Mouse (Mus musculus): ENCODE data around the gene Shisa8. TPM values are rescaled to one million over a fixed set of nuclear protein-coding genes. Genes with fewer than 3 reads are reported as not detected.

Gene Shisa8
- polyA plus RNA-seq, 1 experiment = 3.2 TPM

DNA sequence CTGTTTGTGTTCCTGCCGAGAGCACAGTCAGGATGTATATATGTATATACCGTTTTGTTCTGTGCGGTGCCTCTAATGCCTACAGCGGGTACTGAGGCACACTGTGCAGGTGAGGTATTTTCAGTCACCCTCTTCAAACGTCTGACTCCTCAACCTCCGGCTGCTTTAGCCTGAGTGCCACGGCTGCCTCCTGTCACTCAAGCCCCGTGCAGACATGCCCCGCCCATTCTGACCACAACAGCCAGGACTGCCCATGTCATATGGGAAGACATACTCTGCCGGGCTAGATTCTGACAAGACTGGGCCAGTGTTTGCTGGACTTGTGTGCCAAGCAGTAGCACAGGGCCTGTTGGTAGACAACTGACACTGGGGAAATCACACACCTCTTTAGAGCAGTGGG is 23.0 kb upstream of the Shisa8 start:
- DNase-seq (ENCODE audit: low read depth) = no peak
- TF ChIP-seq CTCF (IDR thresholded peaks at IDR 0.05; ENCODE audit: borderline replicate concordance, extremely low read depth, insufficient read depth, insufficient read length) (no peak), POLR2A (IDR thresholded peaks at IDR 0.05; ENCODE audit: borderline replicate concordance, extremely low read depth, insufficient read depth, insufficient read length, poor library complexity, severe bottlenecking) (no peak)

DNA sequence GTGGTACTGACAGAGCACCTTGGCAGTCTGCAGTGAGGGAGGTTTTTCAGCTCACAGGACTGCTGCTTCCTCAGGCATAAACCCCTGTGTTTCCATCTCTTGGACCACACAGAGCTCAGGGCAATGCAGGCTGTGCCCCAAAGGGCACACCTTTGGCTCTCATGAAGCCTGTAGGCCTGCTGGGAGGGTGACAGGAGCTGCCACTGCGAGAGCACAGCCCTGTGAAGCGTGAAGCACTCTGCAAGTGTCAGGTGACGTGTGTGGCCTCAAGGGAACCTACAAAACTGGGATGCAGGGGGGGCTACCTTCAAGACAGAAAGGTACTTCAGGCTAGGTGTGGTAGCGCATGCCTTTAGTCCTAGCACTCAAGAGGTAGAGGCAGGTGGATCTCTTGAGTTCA is 20.0 kb upstream of the Shisa8 start:
- TF ChIP-seq POLR2A (IDR thresholded peaks at IDR 0.05; ENCODE audit: borderline replicate concordance, extremely low read depth, insufficient read depth, insufficient read length, poor library complexity, severe bottlenecking) = no peak
- TF ChIP-seq CTCF (IDR thresholded peaks at IDR 0.05; ENCODE audit: borderline replicate concordance, extremely low read depth, insufficient read depth, insufficient read length) = no peak
- no peak for DNase-seq (ENCODE audit: low read depth)

DNA sequence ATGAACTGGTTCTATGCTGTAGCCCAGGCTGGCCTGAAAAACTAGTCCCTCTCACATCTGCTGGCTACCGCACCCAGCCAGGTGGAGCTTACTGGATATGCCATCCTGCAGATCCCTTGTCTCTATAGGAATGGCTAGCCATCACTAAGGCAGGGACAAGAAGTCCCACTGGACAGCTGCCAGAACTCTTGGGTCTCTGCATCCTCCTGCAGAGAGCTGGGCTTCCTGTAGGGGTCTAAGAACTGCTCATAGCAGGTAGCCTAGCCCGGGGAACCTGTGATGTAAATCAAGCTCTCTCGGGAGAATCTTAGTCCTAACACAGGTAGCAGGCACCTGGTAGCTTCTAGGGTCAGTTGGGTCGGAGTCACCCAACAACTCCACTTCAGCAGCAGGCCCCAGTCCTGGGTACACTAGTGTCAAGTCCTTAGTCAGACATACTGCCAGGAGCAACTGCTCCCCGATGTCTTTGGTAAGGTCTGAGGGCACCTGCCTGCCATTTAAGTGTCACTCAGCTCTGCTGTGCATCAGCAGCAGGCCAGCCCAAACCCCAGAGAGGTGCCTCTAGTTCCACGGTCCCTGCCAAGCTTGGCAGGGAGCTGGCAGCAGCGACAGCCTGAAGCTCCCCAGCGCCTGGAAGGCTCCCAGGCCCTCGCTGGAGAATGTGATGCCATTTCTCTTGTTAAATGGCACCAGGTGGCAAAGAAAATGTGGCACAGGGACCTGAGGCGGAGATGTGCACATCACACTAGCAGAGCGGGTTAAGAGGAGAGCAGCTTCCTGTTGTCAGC is 19.2 kb upstream of the Shisa8 start:
- DNase-seq (ENCODE audit: low read depth) = peak; percentile 81
- TF ChIP-seq POLR2A (IDR thresholded peaks at IDR 0.05; ENCODE audit: borderline replicate concordance, extremely low read depth, insufficient read depth, insufficient read length, poor library complexity, severe bottlenecking) (no peak), CTCF (IDR thresholded peaks at IDR 0.05; ENCODE audit: borderline replicate concordance, extremely low read depth, insufficient read depth, insufficient read length) (no peak)

DNA sequence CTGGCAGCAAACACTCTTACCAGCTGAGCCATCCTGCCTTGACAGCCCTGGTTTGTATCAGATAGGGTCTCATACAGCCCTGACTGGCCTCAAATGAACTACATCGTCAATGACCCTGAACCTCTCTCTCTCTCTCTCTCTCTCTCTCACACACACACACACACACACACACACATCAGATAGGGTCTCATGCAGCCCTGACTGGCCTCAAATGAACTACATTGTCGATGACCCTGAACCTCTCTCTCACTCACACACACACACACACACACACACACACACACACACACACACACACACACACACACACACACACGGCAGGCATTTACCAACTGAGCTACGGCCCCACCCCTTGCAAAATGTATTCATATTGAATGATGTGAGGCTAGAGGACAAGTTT is 18.5 kb upstream of the Shisa8 start:
- TF ChIP-seq CTCF (IDR thresholded peaks at IDR 0.05; ENCODE audit: borderline replicate concordance, extremely low read depth, insufficient read depth, insufficient read length) (no peak), POLR2A (IDR thresholded peaks at IDR 0.05; ENCODE audit: borderline replicate concordance, extremely low read depth, insufficient read depth, insufficient read length, poor library complexity, severe bottlenecking) (no peak)
- no peak for DNase-seq (ENCODE audit: low read depth)

DNA sequence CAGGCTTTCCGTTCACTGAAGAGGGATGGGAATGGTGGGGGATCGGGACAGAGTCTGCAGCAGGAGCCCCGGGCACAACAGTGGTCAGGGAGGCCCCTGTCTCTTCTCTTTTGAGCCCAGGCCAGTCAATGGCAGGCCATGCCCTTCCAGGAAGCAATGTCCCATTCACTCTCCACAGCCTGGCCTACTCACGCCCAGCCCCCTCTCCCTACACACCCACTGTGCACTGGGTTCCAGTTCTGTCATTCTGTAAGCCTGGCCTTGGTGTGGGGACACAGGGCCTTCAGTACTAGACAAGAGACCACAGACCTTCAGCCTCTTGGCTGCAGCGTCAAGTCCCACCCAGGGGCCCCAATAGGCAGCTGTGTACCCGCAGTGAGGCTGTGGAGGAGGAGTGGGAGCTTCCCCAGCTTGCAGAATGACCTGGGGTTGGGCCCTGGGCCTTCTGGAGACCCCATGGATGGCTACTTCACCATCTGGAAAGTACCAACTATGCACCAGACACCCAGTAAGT is 17.5 kb upstream of the Shisa8 start:
- no peak for TF ChIP-seq POLR2A (IDR thresholded peaks at IDR 0.05; ENCODE audit: borderline replicate concordance, extremely low read depth, insufficient read depth, insufficient read length, poor library complexity, severe bottlenecking)
- TF ChIP-seq CTCF (IDR thresholded peaks at IDR 0.05; ENCODE audit: borderline replicate concordance, extremely low read depth, insufficient read depth, insufficient read length) = no peak
- no peak for DNase-seq (ENCODE audit: low read depth)

DNA sequence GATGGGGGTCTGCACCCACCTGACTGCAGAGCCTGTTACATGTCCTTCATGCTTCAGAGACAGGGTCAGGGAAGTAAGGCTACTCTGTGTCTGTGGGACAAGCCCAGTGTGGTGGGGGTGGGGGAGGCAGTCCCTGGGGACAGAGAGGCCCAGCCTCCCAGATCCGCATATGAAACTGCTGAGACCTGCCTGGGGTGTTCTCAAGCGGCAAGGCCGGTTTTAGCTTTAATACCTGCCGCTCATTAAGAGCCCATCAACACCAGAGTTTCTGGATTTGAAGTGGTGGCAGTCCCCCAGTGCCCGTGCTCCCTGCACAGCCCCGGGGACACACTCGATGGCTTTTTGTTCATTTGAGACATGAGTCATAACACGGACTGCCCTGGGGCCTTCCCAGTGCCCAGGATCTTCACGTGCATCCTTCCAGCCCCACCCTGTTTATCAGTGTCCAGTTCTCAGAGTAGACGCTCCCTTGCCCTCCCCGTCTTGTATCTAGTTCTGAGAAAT is 17.0 kb upstream of the Shisa8 start:
- TF ChIP-seq CTCF (IDR thresholded peaks at IDR 0.05; ENCODE audit: borderline replicate concordance, extremely low read depth, insufficient read depth, insufficient read length) = no peak
- TF ChIP-seq POLR2A (IDR thresholded peaks at IDR 0.05; ENCODE audit: borderline replicate concordance, extremely low read depth, insufficient read depth, insufficient read length, poor library complexity, severe bottlenecking) = no peak
- no peak for DNase-seq (ENCODE audit: low read depth)

DNA sequence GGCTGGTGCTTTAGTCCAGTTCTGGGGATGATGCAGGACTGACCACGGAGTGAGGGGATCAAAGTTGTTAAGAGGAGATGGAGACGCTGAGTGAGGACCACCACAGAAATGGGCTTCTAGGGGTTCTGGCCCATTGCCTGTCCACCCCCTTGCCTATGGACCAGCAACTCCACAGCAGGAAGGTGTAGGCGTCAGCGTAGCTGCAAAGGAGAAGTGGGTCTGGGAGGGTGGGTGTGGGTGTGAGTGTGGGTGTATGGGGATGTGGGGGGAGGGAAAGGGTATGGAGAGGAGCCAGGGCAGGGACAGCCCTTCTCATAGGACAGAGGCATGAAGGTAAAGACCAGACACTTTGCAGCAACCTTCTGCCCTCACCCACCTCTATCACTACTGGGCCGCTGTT is 13.2 kb upstream of the Shisa8 start:
- TF ChIP-seq POLR2A (IDR thresholded peaks at IDR 0.05; ENCODE audit: borderline replicate concordance, extremely low read depth, insufficient read depth, insufficient read length, poor library complexity, severe bottlenecking) = no peak
- no peak for TF ChIP-seq CTCF (IDR thresholded peaks at IDR 0.05; ENCODE audit: borderline replicate concordance, extremely low read depth, insufficient read depth, insufficient read length)
- no peak for DNase-seq (ENCODE audit: low read depth)

DNA sequence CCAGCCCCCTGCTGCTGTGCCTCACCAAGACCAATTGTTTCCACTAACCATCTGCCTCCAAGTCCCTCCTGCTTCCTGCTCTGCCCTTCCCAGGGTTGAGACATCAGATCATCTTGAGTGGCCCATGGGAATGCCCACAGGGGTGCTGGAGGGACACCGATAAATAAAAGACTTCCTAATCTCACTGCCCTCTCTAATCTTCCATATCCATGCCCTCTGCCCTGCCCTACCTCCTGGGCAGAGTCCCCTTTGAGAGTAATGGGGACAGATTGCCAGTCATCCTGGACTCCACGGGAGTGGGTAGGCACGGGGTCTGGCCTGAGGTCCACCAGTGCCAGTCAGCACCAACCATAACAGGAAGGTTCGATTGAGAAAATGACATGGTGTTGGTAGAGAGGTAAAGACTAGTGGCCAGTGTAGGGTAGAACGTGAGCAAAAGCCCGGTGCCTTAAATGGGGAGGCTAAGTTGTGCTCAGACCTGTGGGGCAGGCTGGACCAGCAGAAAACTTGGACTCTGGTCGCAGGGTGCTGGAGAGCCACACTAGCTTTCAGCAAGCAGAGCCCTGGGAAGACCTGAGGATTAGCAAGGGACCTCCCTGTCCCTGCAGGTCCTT is 12.1 kb upstream of the Shisa8 start:
- TF ChIP-seq POLR2A (IDR thresholded peaks at IDR 0.05; ENCODE audit: borderline replicate concordance, extremely low read depth, insufficient read depth, insufficient read length, poor library complexity, severe bottlenecking) (no peak), CTCF (IDR thresholded peaks at IDR 0.05; ENCODE audit: borderline replicate concordance, extremely low read depth, insufficient read depth, insufficient read length) (no peak)
- no peak for DNase-seq (ENCODE audit: low read depth)

DNA sequence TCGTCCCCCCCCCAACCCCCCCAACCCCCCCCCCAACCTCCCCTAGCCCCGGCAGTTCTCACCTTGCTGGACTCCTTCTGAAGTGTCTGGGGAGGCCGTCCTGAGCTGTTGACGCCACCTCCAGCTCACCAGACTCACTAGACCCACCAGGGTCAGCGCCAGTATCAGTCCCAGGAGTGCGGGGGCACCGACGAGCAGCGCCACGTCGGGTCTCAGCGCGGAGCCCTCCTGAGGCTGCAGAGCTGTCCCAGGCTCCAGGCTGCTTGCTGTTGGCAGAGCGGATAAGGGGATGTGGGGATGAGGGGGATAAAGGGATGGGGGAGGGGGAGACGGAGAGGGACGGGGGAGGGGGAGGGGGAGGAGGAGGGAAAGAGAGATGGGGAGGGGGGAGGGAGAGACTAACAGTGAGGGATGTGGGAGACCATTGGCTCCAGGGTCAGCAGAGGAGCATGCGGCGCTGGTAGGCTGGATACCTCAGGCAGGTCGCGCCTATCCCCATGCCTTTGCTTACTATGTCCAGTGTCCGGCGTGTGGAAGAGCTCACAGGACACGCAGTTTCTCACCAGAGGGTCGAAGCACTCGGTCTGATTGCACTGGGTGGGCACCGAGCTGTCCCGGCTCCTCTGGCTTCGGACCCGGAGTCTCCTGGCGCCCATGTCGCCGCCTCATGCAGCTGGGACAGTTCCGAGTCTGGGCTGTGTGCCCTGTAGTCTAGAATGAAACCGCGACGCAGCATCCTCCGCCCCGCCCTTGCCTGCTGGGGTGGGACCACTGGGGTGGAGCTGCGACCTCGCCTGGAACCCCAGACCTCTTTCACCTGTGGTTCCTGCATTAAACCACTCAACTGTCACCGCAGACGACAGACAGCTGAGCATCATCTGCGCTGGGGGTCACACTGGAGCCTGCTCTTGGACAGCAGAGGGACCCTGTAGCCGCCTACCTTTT is 11.3 kb upstream of the Shisa8 start, which contains the start of gene Tnfrsf13c:
TSS of gene Tnfrsf13c (minus strand) at position 713 of the 945 bp plus-strand sequence.
- peak; percentile 61 for DNase-seq (ENCODE audit: low read depth)
- TF ChIP-seq POLR2A (IDR thresholded peaks at IDR 0.05; ENCODE audit: borderline replicate concordance, extremely low read depth, insufficient read depth, insufficient read length, poor library complexity, severe bottlenecking) (no peak), CTCF (IDR thresholded peaks at IDR 0.05; ENCODE audit: borderline replicate concordance, extremely low read depth, insufficient read depth, insufficient read length) (no peak)

DNA sequence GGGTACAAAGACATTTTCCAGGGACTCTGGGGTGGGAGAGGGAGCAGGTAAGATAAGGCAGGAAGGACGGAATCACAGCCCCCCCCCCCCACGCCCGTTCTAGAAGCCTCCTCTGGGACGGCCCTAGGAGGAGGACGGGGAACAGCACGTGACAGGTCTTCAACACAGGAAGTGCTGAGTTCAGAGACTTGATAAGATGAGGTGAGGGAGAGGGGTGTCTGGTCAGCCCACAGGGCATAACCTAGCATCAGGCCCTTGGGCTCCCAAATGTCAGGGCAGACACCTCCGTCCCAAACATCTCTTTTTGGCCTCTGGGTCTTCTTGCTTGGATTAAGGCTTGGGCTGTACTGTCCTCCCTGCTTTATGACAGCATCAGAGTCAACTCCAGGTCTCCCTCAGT is 10.6 kb upstream of the Shisa8 start:
- TF ChIP-seq CTCF (IDR thresholded peaks at IDR 0.05; ENCODE audit: borderline replicate concordance, extremely low read depth, insufficient read depth, insufficient read length) = no peak
- no peak for TF ChIP-seq POLR2A (IDR thresholded peaks at IDR 0.05; ENCODE audit: borderline replicate concordance, extremely low read depth, insufficient read depth, insufficient read length, poor library complexity, severe bottlenecking)

More for the DNA sequence above, 10.6 kb upstream of the Shisa8 start:
- DNase-seq (ENCODE audit: low read depth) = no peak
